Mouse (Mus musculus): Measurements from ENCODE around the gene Stxbp6. TPM values are rescaled to one million over a fixed set of nuclear protein-coding genes. Genes with fewer than 3 reads are reported as not detected.
"Not testable (repeated sequence)": the region's sequence is repeated elsewhere in the genome, so short reads cannot be mapped to it uniquely, and the experiment has no call there.

Stxbp6 gene
- 7.5 and 10.2 TPM in 2 replicates for polyA plus RNA-seq (2015; fragmentation: Nextera tagmentation; extraction: Ambion mirVana)

DNA sequence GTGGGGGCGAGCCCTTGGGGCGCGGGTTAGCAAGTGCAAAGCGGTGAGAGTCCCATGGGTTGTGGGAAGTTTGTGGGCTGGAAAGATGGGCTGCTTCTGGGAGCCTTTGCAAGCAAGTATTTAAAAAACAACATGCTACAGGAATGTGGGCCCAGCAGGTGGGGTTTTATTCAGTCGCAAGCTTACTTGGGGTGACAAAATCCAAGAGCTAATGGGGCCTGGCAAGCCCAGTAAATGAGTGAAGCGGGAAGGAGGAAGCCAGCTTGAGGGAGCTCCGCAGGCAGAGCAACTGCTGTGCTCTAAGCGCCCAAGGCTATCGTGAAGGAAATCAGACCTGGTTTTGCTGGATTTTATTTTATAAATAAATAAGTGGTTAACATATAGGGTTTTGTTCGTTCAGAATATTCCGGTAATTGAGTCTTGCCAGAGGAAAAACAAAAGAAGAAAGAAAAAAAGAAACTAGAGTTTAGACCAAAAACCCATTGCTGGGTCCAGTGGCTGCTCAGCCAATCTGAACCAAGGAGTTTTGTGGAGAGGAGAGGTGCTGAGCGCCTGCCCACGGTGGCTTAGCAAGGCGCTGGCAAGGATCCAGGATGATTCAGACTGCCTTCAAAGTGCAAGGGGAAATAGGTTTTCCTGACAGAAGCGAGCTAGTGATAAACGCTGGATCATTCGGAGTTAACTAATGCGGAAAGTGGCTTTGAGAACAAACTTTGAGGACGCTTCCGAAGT, at the start of gene Stxbp6:
Stxbp6 (minus strand) TSS at position 99 of the 732 bp plus-strand sequence.
- Histone ChIP-seq H3K36me3 (no peaks in the 10 kb centered on the region), H3K27ac (replicated peaks) (peak within 1 kb of the TSS; percentile 74), H3K4me2 (peak within 1 kb of the TSS; percentile 100), H3K4me1 (replicated peaks) (peaks cover 26% of the 10 kb centered on the region), H3K9me3 (no peaks in the 10 kb centered on the region), H3K4me3 (peak within 1 kb of the TSS; percentile 73), H3K27me3 (peaks cover 31% of the 10 kb centered on the region), H3K9ac (peak within 1 kb of the TSS; percentile 79)
- ATAC-seq (ENCODE audit: low read depth) = peak; percentile 51
- 1% methylated on average over 20 of the region's 20 CpGs for WGBS

DNA sequence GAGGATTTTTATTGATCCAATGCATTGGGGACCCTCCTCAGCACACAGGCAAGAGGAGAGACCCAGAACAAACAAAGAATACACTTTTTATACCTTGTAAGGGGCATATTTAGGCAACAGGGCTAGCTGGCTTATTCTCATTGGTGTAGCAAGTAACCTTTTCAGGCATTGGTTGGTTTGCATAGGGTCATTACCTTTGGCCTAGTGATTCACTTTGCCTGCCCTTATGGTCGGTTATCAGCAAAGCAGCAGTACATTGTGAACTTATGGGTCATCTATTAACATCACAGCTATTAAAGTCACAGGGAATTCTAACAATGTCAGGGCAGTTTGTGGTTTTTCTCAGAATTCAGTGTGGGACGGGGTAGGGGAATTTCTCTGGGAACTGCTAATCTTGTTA, 28.4 kb upstream of the Stxbp6 start:
- not testable (repeated sequence) for H3K27me3 ChIP-seq; H3K9ac ChIP-seq; ATAC-seq (ENCODE audit: low read depth); H3K4me2 ChIP-seq; H3K27ac ChIP-seq (replicated peaks); H3K4me1 ChIP-seq (replicated peaks); H3K4me3 ChIP-seq; H3K36me3 ChIP-seq; H3K9me3 ChIP-seq
- 83% methylated on average over 2 of the region's 2 CpGs for WGBS

- H3K4me1 ChIP-seq (replicated peaks) = no peaks in the 10 kb centered on the region
- no peak overlapping the region for H3K4me3 ChIP-seq
- ATAC-seq (ENCODE audit: low read depth) = no peak
- H3K4me2 ChIP-seq = no peak overlapping the region
- WGBS = 72% methylated on average over 2 of the region's 2 CpGs
- H3K27ac ChIP-seq (replicated peaks) = no peak overlapping the region
- H3K36me3 ChIP-seq = no peaks in the 10 kb centered on the region
- no peak overlapping the region for H3K9ac ChIP-seq
- H3K27me3 ChIP-seq = no peaks in the 10 kb centered on the region
- H3K9me3 ChIP-seq = no peaks in the 10 kb centered on the region
These were observed 19.2 kb upstream of the Stxbp6 start for GRCm38 (mm10) chr12:45093732-45094131.

DNA sequence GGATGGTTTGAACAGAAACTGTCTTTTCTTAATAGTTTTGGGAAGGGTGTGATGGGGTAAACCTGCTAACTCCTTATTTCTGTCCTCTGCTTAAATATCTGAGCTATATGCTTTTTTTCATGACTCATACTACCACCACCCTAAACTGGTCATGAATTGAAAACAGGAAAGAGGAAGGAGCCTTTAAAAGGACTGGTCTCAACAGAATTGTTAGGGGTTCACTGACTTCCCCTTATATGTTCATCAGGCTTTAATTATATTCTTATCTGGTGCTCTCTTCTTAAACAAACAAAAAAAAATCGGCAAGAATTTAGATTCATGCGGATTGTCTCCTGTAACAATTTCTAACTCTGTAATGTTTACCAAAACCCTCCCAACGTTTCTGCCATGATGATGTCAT, 17.9 kb upstream of the Stxbp6 start:
- ATAC-seq (ENCODE audit: low read depth) = no peak
- Histone ChIP-seq H3K4me3 (no peak overlapping the region), H3K9me3 (no peaks in the 10 kb centered on the region), H3K9ac (no peak overlapping the region), H3K27me3 (no peaks in the 10 kb centered on the region), H3K36me3 (no peaks in the 10 kb centered on the region), H3K4me1 (replicated peaks) (no peaks in the 10 kb centered on the region), H3K4me2 (no peak overlapping the region), H3K27ac (replicated peaks) (no peak overlapping the region)
- 85% methylated on average over 3 of the region's 3 CpGs for WGBS

- Histone ChIP-seq H3K4me1 (replicated peaks) (no peaks in the 10 kb centered on the region), H3K36me3 (no peaks in the 10 kb centered on the region), H3K9ac (no peak overlapping the region), H3K9me3 (no peaks in the 10 kb centered on the region), H3K4me3 (no peak overlapping the region), H3K27me3 (no peaks in the 10 kb centered on the region), H3K4me2 (no peak overlapping the region), H3K27ac (replicated peaks) (no peak overlapping the region)
- WGBS = 83% methylated on average over 1 of the region's 1 CpGs
- ATAC-seq (ENCODE audit: low read depth) = no peak
These were observed 8.6 kb upstream of the Stxbp6 start for GRCm38 (mm10) chr12:45083145-45083475.

- no peaks in the 10 kb centered on the region for H3K36me3 ChIP-seq
- WGBS = 76% methylated on average over 4 of the region's 4 CpGs
- ATAC-seq (ENCODE audit: low read depth) = no peak
These were observed 8.1 kb upstream of the Stxbp6 start for GRCm38 (mm10) chr12:45082379-45083144.

DNA sequence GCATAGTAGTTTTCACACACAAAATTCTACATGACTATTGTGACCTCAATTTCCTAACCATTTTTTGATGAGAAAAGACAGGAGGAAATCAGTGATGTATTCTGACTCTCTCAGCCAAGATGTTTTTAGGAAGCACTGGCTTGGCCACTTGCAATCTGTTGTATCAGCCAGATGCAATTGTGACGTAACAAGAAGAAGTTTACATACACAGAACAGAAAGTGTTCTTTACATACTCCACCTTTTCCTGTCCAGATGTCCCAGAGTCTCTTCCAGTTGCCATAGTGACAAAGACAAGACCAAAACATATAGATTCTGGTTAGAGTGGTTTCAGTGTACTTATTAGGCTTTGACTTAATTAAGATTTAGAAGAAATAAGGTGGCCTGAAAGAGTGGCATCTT, 7.1 kb upstream of the Stxbp6 start:
- no peaks in the 10 kb centered on the region for H3K27me3 ChIP-seq
- H3K9me3 ChIP-seq = no peaks in the 10 kb centered on the region
- no peak overlapping the region for H3K4me3 ChIP-seq
- H3K4me1 ChIP-seq (replicated peaks) = no peaks in the 10 kb centered on the region
- no peak for ATAC-seq (ENCODE audit: low read depth)
- H3K9ac ChIP-seq = no peak overlapping the region
- no peak overlapping the region for H3K27ac ChIP-seq (replicated peaks)
- 70% methylated on average over 1 of the region's 1 CpGs for WGBS
- no peaks in the 10 kb centered on the region for H3K36me3 ChIP-seq
- H3K4me2 ChIP-seq = no peak overlapping the region

More at GRCm38 (mm10) chr12:45082379-45083144, 8.1 kb upstream of the Stxbp6 start:
- H3K27ac ChIP-seq (replicated peaks) = no peak overlapping the region
- no peaks in the 10 kb centered on the region for H3K27me3 ChIP-seq
- H3K4me1 ChIP-seq (replicated peaks) = no peaks in the 10 kb centered on the region
- no peaks in the 10 kb centered on the region for H3K9me3 ChIP-seq
- no peak overlapping the region for H3K4me2 ChIP-seq
- no peak overlapping the region for H3K9ac ChIP-seq
- H3K4me3 ChIP-seq = no peak overlapping the region

DNA sequence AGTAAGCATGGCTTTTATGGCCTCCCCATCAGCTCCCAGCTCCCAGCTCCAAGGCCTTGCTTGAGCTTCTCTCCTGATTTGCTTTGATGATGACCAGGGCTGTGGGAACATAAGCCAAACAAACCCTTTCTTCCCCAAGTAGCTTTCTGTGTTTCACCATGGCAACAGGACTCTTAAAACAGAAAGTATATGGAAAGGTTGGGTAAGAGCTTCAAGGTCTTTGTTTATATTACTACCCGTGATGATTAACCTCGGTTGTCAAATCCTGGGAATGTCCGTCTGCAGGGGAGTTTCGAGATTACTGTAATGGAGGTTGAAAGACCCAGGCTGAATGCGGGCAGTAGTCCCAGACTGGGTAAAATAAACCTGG, 6.2 kb upstream of the Stxbp6 start:
- Histone ChIP-seq H3K4me3 (no peak overlapping the region), H3K27ac (replicated peaks) (no peak overlapping the region), H3K27me3 (peaks cover 6% of the 10 kb centered on the region; the same call in 1 of the 2 replicates), H3K9me3 (no peaks in the 10 kb centered on the region), H3K36me3 (no peaks in the 10 kb centered on the region), H3K9ac (no peak overlapping the region), H3K4me1 (replicated peaks) (no peaks in the 10 kb centered on the region), H3K4me2 (no peak overlapping the region)
- no peak for ATAC-seq (ENCODE audit: low read depth)
- WGBS = 72% methylated on average over 5 of the region's 5 CpGs

- Histone ChIP-seq H3K36me3 (no peaks in the 10 kb centered on the region), H3K9me3 (no peaks in the 10 kb centered on the region), H3K4me2 (no peak overlapping the region), H3K27me3 (peaks cover 10% of the 10 kb centered on the region; the same call in 1 of the 2 replicates), H3K9ac (no peak overlapping the region), H3K27ac (replicated peaks) (no peak overlapping the region), H3K4me1 (replicated peaks) (0 out of 2 replicates have a peak, but pooled peaks cover 3% of the 10 kb centered on the region), H3K4me3 (no peak overlapping the region)
- no peak for ATAC-seq (ENCODE audit: low read depth)
- WGBS = 82% methylated on average over 5 of the region's 5 CpGs
These were observed 5.7 kb upstream of the Stxbp6 start for GRCm38 (mm10) chr12:45080036-45080752.

DNA sequence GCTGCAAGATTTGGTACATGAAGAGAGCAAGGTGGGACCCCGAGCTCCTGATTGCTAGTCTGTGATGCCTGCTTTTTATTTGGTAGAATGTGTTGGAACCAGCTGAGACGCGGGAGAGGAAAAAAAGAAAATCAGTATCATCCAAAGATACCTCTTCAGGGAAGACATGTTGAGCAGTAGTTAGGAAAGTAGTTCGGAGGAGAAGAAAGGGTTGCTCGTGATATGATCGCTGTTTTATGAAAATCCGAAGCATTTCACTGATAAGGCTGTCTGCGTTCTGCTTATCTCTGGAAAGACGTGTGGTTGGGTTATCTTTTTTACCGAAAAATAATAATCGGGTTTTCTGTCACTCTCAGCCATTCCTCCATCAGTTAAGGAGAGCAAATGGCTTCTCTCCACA, 1.1 kb upstream of the Stxbp6 start:
- H3K9ac ChIP-seq = no peak overlapping the region
- 80% methylated on average over 11 of the region's 11 CpGs for WGBS
- no peaks in the 10 kb centered on the region for H3K9me3 ChIP-seq

DNA sequence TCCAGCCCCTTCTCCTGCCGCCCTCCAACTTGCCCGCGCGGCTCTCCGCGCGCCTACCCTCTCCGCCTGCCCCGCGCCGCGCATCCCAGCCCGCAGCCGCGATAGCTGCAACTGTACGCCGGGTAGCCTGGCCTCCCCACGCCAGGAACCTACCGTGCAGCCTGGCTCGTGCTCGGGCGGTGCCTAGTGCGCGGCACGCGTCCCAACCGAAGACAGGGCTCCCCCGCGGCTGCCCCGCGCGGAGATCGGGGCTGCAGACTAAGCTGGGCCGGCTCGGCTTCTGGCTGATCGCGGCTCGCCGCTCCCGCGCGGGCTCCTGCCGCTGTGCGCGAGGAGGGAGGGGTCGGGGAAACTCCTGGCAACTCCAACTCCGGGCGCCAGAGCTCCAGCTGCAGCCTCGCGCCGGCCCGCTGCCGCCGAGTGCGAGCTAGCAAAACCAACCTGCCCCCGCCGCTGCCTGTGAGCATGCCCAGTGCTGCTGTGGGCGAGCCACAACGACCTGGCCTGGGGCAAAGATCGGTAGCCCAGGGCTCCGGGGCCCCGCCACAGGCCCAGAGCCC, 387 bp downstream of the Stxbp6 start:
- peak; percentile 90 for ATAC-seq (ENCODE audit: low read depth)
- H3K9ac ChIP-seq = peak overlapping the region; percentile 79
- peak overlapping the region; percentile 73 for H3K4me3 ChIP-seq
- peaks cover 26% of the 10 kb centered on the region for H3K4me1 ChIP-seq (replicated peaks)
- peak overlapping the region; percentile 100 for H3K4me2 ChIP-seq
- H3K27ac ChIP-seq (replicated peaks) = peak overlapping the region; percentile 74
- peaks cover 31% of the 10 kb centered on the region for H3K27me3 ChIP-seq
- H3K36me3 ChIP-seq = no peaks in the 10 kb centered on the region
- WGBS = under 1% methylated on average over 56 of the region's 62 CpGs
- no peaks in the 10 kb centered on the region for H3K9me3 ChIP-seq

More for the DNA sequence above, 1.1 kb upstream of the Stxbp6 start:
- Histone ChIP-seq H3K4me1 (replicated peaks) (peaks cover 22% of the 10 kb centered on the region), H3K4me3 (no peak overlapping the region), H3K27ac (replicated peaks) (no peak overlapping the region), H3K27me3 (peaks cover 31% of the 10 kb centered on the region), H3K36me3 (no peaks in the 10 kb centered on the region), H3K4me2 (peak overlapping the region; percentile 100)
- no peak for ATAC-seq (ENCODE audit: low read depth)

All from neural tube, embryonic 13.5 days (tissue).